Mouse (Mus musculus) forebrain, embryonic 16.5 days (tissue): ENCODE measurements around the gene Atp4a. TPM values are rescaled to one million over a fixed set of nuclear protein-coding genes. Genes with fewer than 3 reads are reported as not detected.

Experiments used
- ATAC-seq: fragments of 200-750 bp; cut with Nextera tagmentation; 2 replicates; pipeline ENCODE4 v1.8.0; 2017; ENCODE audit warnings: mild to moderate bottlenecking, moderate library complexity
- H3K27ac ChIP-seq: fragments of 300-500 bp; sonication (generic); 2 replicates; pipeline ENCODE4 v1.5.1; 2014; ENCODE audit warnings: low read length, control low read depth
- H3K27me3 ChIP-seq: fragments of 300-500 bp; sonication (generic); replicated peaks from 2 replicates; pipeline ENCODE4 v1.6.1; 2014; ENCODE audit warnings: low read length; ENCODE audit not compliant: control insufficient read depth, insufficient read depth
- H3K36me3 ChIP-seq: fragments of 300-500 bp; sonication (generic); 2 replicates; pipeline ENCODE4 v1.6.1; 2014; ENCODE audit not compliant: control insufficient read depth, insufficient read depth
- H3K4me1 ChIP-seq: fragments of 300-500 bp; sonication (generic); replicated peaks from 2 replicates; pipeline ENCODE4 v1.6.1; 2014; ENCODE audit warnings: low read length; ENCODE audit not compliant: control insufficient read depth, insufficient read depth
- H3K4me2 ChIP-seq: fragments of 300-500 bp; sonication (generic); 2 replicates; pipeline ENCODE4 v1.6.1; 2014; ENCODE audit warnings: mild to moderate bottlenecking, low read length, control low read depth
- H3K4me3 ChIP-seq: fragments of 300-500 bp; sonication (generic); replicated peaks from 2 replicates; pipeline ENCODE4 v1.5.1; 2014; ENCODE audit warnings: mild to moderate bottlenecking, low read length, control low read depth
- H3K9ac ChIP-seq: fragments of 300-500 bp; sonication (generic); replicated peaks from 2 replicates; pipeline ENCODE4 v1.6.1; 2014; ENCODE audit warnings: low read depth, low read length, control low read depth
- H3K9me3 ChIP-seq: fragments of 300-500 bp; sonication (generic); 2 replicates; pipeline ENCODE4 v1.6.1; 2016; ENCODE audit warnings: low read length; ENCODE audit not compliant: control insufficient read depth
- WGBS: fragments of 180-500 bp; shearing (Covaris S2); extraction: QIAGEN DNeasy Blood & Tissue Kit; methylation state at CpG from one replicate; pipeline ENCODE4 v1.1.7; 2014; 5-methylcytosine and 5-hydroxymethylcytosine counted together
- polyA plus RNA-seq: library from polyadenylated mRNA; unstranded; fragments of >200 nt; fragmentation: Nextera tagmentation; extraction: Ambion mirVana; gene quantifications from 2 replicates; pipeline ENCODE4 v1.2.1, GENCODE M21; 2015

Atp4a gene
- polyA plus RNA-seq = 1.3 and 2.4 TPM in 2 replicates

DNA sequence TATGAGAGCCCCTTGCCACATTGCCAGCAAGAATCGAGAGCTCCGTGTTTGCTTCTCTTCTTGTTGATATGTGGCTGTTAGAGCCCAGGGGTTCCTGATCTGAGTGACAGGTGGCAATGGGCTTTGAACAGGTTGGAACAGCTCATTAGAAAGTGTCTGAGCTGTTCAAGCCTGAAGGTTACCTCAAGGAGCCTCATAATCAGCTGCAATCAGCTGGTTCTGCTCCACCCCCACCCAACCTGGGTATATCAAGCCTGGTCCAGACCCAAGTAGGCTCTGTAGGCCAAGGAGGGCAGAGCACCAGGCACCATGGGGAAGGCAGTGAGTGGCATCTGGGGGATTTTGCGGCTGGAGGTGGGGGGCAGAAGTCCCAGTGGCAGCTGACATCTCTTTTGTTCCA is at the start of gene Atp4a:
Gene Atp4a (plus strand): TSS at position 268 of the 400 bp plus-strand sequence.
- H3K27me3 ChIP-seq = peaks cover 16% of the 10 kb centered on the region
- no peak within 1 kb of the TSS for H3K4me2 ChIP-seq
- H3K4me3 ChIP-seq = no peak within 1 kb of the TSS
- no peak for ATAC-seq
- WGBS = 72% methylated on average over 3 of the region's 3 CpGs
- H3K36me3 ChIP-seq = no peaks in the 10 kb centered on the region
- H3K27ac ChIP-seq = no peak within 1 kb of the TSS
- H3K4me1 ChIP-seq = peaks cover 1% of the 10 kb centered on the region; the same call in 1 of the 2 replicates
- no peak within 1 kb of the TSS for H3K9ac ChIP-seq
- no peaks in the 10 kb centered on the region for H3K9me3 ChIP-seq

DNA sequence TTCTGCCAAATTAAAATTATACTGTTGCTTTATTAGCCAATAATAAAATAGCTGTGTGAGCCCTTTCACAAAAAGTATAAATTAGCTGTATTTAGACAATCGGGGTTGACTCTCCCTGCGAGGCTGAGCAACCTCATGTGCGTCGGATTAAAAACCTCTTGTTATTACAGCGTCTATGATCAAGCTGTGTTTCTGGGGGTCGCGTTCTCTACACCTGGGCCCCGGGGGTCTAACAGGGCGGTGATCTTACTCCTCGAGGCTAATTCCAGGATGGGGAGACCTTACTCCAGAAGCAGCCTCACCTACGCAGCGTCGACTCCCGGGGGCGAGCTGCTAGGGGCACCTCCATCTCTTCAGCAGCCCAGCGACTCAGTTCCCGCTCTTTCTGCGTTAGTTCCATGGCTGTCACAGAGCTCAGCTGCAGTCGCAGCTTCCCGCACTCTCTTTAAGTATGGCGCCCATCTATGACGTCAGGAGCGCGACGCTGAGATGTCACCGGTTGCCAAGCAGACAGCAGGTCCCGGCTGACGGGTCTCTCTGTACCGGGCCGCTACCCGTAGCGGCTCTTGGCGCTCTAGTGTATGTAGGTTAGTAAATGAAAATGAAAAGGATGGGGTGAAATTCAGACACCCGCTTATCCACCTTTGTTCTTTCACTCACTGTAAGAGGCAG is 47.3 kb upstream of the Atp4a start, which contains the start of gene Haus5:
Gene Haus5 (minus strand): TSS at position 466 of the 672 bp plus-strand sequence.
- Histone ChIP-seq H3K9me3 (no peaks in the 10 kb centered on the region), H3K36me3 (no peaks in the 10 kb centered on the region), H3K4me2 (peak within 1 kb of the TSS; percentile 89), H3K4me3 (peak within 1 kb of the TSS; percentile 71), H3K4me1 (peaks cover 9% of the 10 kb centered on the region), H3K9ac (peak within 1 kb of the TSS; percentile 73), H3K27me3 (no peaks in the 10 kb centered on the region), H3K27ac (peak within 1 kb of the TSS; percentile 83)
- under 1% methylated on average over 34 of the region's 34 CpGs for WGBS
- ATAC-seq = peak; percentile 97

DNA sequence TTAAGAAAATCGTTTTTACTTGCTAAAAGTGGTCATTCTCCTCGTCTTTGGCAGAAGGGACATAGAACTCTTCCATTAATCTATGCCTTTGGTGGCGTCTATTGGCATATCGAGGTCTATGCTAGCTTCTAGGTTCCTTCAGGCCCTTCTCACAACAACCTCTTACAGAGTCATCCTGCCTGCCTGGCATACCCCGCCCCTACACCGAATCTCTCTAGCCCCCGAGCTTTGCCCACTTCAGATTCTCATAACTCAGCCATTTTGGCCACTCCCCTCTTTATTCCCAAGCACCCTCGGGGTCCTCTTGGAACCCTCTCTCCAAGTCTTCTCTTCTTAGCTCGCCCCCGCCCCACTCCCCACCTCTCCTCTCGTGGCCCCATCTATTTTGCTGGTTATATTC is 46.7 kb upstream of the Atp4a start:
- H3K4me1 ChIP-seq = peaks cover 9% of the 10 kb centered on the region
- ATAC-seq = peak; percentile 60
- H3K4me2 ChIP-seq = peak overlapping the region; percentile 89
- no peaks in the 10 kb centered on the region for H3K27me3 ChIP-seq
- peak overlapping the region; percentile 83 for H3K27ac ChIP-seq
- peak overlapping the region; percentile 73 for H3K9ac ChIP-seq
- no peaks in the 10 kb centered on the region for H3K36me3 ChIP-seq
- H3K9me3 ChIP-seq = no peaks in the 10 kb centered on the region
- 2% methylated on average over 11 of the region's 11 CpGs for WGBS
- H3K4me3 ChIP-seq = peak overlapping the region; percentile 71

DNA sequence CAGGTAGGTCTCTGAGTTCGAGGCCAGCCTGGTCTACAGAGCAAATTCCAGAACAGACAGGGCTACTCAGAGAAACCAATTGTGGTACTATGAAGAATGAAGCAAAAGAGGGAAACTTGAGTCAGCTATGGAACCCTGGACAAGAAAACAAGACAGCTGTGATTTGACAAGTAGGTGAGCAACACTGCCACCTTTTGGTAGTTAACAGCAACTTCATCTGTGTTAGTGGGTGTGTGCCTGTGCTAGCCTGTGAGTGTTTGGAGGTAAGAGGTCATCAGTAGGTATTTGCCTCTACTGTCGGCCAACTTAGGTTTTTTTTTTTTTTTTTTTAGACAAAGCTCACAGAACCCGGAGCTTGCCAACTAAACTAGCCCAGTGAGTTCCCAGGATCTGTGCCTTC is 42.8 kb upstream of the Atp4a start:
- Histone ChIP-seq H3K27me3 (no peaks in the 10 kb centered on the region; the same call in 1 of the 2 replicates), H3K4me3 (no peak overlapping the region), H3K9me3 (no peaks in the 10 kb centered on the region), H3K4me1 (peaks cover 8% of the 10 kb centered on the region), H3K9ac (no peak overlapping the region), H3K4me2 (no peak overlapping the region), H3K27ac (no peak overlapping the region), H3K36me3 (no peaks in the 10 kb centered on the region)
- ATAC-seq = no peak
- WGBS = 41% methylated on average over 3 of the region's 3 CpGs

DNA sequence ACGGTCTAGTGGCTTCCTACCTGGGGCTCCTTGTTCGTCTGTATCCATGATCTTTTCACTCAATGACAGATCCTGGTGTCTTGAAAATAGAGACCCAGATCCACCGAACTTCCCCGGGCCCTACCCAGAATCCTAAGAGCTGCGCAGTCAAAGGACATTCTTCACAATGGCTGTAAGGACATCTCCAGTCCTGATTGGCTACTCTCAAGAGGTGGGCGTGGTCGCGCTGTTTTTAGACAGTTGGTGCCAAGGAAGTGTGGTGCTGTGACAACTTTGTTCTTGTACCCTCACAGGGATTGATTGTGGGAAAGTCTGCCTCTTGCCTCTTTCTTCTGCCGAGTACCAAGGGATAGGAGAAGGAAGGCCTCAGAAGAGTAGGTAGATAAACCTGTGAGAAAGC is 40.5 kb upstream of the Atp4a start, which contains the start of gene Pmis2:
Gene Pmis2 (minus strand): TSS at position 126 of the 400 bp plus-strand sequence.
- H3K4me3 ChIP-seq = no peak within 1 kb of the TSS
- H3K36me3 ChIP-seq = no peaks in the 10 kb centered on the region
- no peaks in the 10 kb centered on the region for H3K9me3 ChIP-seq
- 77% methylated on average over 9 of the region's 9 CpGs for WGBS
- no peak within 1 kb of the TSS for H3K4me2 ChIP-seq
- H3K9ac ChIP-seq = no peak within 1 kb of the TSS
- no peak within 1 kb of the TSS for H3K27ac ChIP-seq
- H3K4me1 ChIP-seq = no peaks in the 10 kb centered on the region
- no peak for ATAC-seq
- H3K27me3 ChIP-seq = no peaks in the 10 kb centered on the region; the same call in 1 of the 2 replicates

DNA sequence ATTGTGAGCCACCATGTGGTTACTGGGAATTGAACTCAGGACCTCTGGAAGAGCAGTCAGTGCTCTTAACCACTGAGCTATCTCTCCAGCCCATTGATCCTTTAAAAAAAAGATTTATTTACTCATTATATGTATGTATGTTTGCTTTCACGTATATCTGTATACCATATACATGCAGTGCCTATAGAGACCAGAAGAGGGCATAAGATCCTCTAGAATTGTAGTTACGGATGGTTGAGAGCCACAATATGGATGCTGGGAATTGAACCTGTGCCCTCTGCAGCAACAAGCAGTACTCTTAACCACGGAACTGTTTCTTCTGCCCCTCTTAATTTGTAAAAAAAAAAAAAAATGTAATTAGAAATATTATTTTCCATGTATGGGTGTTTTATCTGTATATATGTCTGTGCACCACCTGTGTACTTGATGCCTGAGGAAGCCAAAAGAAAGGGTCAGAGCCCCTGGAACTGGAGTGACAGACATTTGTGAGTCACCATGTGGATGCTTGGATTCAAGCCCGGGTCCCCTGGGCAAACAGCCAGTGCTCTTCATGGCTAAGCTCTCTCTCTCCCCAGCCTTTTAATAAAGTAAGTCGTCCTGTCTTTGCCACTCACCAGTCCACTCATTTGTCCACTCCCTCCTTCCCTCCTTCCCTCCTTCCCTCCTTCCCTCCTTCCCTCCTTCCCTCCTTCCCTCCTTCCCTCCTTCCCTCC is 33.6 kb upstream of the Atp4a start:
- Histone ChIP-seq H3K9ac (no peak overlapping the region), H3K36me3 (no peaks in the 10 kb centered on the region), H3K27ac (no peak overlapping the region), H3K4me1 (no peaks in the 10 kb centered on the region), H3K4me3 (no peak overlapping the region), H3K4me2 (no peak overlapping the region), H3K27me3 (no peaks in the 10 kb centered on the region), H3K9me3 (no peaks in the 10 kb centered on the region)
- WGBS = 47% methylated on average over 5 of the region's 5 CpGs
- ATAC-seq = no peak

DNA sequence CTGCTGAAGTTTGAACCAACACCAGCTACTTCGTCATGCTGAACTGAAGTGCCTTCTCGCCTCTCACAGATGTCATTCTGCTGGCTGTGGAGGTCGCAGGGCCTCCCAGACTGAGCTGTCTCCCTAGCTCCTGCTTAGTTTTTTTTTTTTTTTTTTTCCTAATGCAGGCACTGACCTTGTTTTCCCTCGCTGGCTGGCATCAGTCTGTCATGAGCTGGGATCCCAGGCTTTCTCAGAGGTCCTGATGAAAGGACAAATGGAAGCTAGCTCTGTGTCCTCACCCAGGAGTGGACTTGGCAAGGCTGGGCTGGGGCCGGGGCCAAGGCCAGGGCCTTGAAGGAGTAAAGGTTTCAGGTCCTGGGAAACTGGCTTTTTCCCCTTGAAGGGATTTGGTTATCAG is 30.1 kb upstream of the Atp4a start:
- Histone ChIP-seq H3K4me2 (no peak overlapping the region), H3K27ac (no peak overlapping the region), H3K9ac (no peak overlapping the region), H3K27me3 (peaks cover 2% of the 10 kb centered on the region; the same call in 1 of the 2 replicates), H3K4me3 (no peak overlapping the region), H3K9me3 (no peaks in the 10 kb centered on the region), H3K36me3 (no peaks in the 10 kb centered on the region), H3K4me1 (no peaks in the 10 kb centered on the region)
- 69% methylated on average over 5 of the region's 5 CpGs for WGBS
- ATAC-seq = no peak

DNA sequence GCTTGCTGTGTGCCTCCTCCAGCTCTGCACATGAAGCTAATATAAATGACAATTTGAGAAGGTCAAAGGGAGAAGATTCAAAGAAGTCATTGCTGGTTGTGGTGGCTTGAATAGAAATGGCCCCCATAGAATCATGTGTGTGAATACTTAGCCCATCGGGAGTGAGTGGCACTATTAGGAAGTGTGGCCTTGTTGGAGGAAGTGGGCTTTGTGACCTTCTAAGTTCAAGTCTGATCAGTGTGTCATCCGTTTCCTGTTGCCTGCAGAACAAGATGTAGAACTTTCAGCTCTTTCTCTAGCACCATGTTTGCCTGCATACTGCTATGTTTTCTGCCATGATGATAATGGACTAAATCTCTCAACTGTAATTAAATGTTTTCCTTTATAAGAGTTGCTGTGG is 28.6 kb upstream of the Atp4a start:
- WGBS = 76% methylated on average over 2 of the region's 2 CpGs
- Histone ChIP-seq H3K9ac (no peak overlapping the region), H3K4me3 (no peak overlapping the region), H3K27ac (no peak overlapping the region), H3K4me1 (no peaks in the 10 kb centered on the region), H3K36me3 (no peaks in the 10 kb centered on the region), H3K27me3 (peaks cover 5% of the 10 kb centered on the region), H3K9me3 (no peaks in the 10 kb centered on the region), H3K4me2 (no peak overlapping the region)
- ATAC-seq = no peak

DNA sequence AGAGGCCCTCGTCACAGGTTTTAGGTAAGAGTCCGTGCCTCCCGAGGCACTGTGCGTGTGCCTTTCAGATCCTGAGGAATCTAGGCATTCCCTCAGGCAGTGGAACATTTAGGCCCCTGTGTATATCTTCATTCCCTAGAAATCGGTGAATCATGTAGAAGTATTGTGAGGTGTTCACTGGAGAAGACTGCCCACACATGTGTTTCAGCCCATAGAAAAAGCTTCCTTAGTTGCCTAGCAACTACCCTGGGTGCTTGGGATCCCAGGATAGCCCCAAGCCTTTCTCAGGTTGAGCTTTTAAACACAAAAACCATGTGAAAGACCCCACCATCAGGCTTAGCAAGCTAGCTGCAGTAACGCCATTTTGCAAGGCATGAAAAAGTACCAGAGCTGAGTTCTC is 23.7 kb upstream of the Atp4a start:
- H3K27ac ChIP-seq = no peak overlapping the region
- no peak for ATAC-seq
- no peak overlapping the region for H3K9ac ChIP-seq
- H3K27me3 ChIP-seq = peaks cover 5% of the 10 kb centered on the region
- no peaks in the 10 kb centered on the region for H3K9me3 ChIP-seq
- WGBS = 72% methylated on average over 6 of the region's 6 CpGs
- H3K4me2 ChIP-seq = no peak overlapping the region
- H3K36me3 ChIP-seq = no peaks in the 10 kb centered on the region
- no peaks in the 10 kb centered on the region for H3K4me1 ChIP-seq
- H3K4me3 ChIP-seq = no peak overlapping the region
